Mouse (Mus musculus) testis, adult 2 months (tissue): Measurements from ENCODE around the gene Adgrl2. TPM values are rescaled to one million over a fixed set of nuclear protein-coding genes. Genes with fewer than 3 reads are reported as not detected.

Source experiments
- H3K27ac ChIP-seq: fragments of 200-500 bp; 2 replicates; pipeline ENCODE4 v1.5.1; 2012; ENCODE audit warnings: low read depth, low read length; ENCODE audit not compliant: control insufficient read depth, insufficient read depth
- H3K27me3 ChIP-seq: fragments of 200-500 bp; 2 replicates; pipeline ENCODE4 v1.6.1; 2012; ENCODE audit warnings: mild to moderate bottlenecking, low read length, moderate library complexity; ENCODE audit not compliant: control insufficient read depth, insufficient read depth
- H3K36me3 ChIP-seq: fragments of 200-500 bp; 2 replicates; pipeline ENCODE4 v1.6.1; 2012; ENCODE audit warnings: mild to moderate bottlenecking, low read length; ENCODE audit not compliant: control insufficient read depth, insufficient read depth
- H3K4me1 ChIP-seq: fragments of 200-500 bp; 2 replicates; pipeline ENCODE4 v1.6.1; 2012; ENCODE audit warnings: low read length; ENCODE audit not compliant: control insufficient read depth, insufficient read depth
- H3K4me3 ChIP-seq: fragments of 200-500 bp; 2 replicates; pipeline ENCODE4 v1.5.1; 2012; ENCODE audit warnings: low read depth, mild to moderate bottlenecking, low read length, moderate library complexity, mixed read lengths; ENCODE audit not compliant: control insufficient read depth
- CTCF ChIP-seq: fragments of 200-500 bp; IDR thresholded peaks from 2 replicates; pipeline ENCODE4 v1.5.1; 2012; ENCODE audit warnings: low read depth, mild to moderate bottlenecking, inconsistent platforms, low read length, moderate library complexity; ENCODE audit not compliant: control insufficient read depth, insufficient read depth, insufficient replicate concordance
- POLR2A ChIP-seq: fragments of 200-500 bp; IDR thresholded peaks from 2 replicates; pipeline ENCODE4 v1.6.1; 2012; ENCODE audit warnings: low read depth, mild to moderate bottlenecking, inconsistent platforms, low read length, moderate library complexity; ENCODE audit not compliant: control insufficient read depth
- polyA plus RNA-seq: library from polyadenylated mRNA; depleted of rRNA; stranded (reverse); fragments of >200 nt; gene quantifications from 2 replicates; pipeline ENCODE4 v1.2.3, GENCODE M21; 2012; rRNA removed

The Adgrl2 gene
- polyA plus RNA-seq, result 12.9 and 13.2 TPM in 2 replicates

DNA sequence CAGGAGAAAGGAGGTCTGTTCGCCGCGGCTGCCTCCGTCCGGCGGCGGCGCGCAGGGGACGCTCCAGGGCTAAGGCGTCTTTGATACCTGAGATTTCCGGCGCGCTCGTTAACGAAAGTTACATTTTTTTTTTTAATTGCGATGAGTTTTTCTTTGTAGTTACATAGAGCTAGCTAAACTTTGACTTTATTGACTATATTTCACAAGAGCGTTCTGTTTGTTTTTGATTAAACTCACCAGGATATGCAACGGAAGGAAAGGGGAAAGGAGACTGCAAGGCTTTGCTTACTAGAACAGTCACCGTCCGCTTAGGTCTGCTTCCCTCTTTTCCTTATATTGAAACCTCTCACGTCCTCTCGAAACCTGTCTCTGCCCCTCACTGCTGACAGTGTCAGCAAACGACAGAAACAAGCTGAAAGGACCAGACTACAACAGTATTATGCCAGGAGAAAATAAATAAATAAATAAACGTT is at the start of gene Adgrl2:
TSS of gene Adgrl2 (minus strand) at position 25 of the 473 bp plus-strand sequence.
- Histone ChIP-seq H3K4me3 (peak within 1 kb of the TSS; percentile 84), H3K36me3 (no peaks in the 10 kb centered on the region), H3K27ac (peak within 1 kb of the TSS; percentile 53; the same call in 1 of the 2 replicates), H3K4me1 (peaks cover 33% of the 10 kb centered on the region), H3K27me3 (no peaks in the 10 kb centered on the region)
- TF ChIP-seq POLR2A, result no peak

DNA sequence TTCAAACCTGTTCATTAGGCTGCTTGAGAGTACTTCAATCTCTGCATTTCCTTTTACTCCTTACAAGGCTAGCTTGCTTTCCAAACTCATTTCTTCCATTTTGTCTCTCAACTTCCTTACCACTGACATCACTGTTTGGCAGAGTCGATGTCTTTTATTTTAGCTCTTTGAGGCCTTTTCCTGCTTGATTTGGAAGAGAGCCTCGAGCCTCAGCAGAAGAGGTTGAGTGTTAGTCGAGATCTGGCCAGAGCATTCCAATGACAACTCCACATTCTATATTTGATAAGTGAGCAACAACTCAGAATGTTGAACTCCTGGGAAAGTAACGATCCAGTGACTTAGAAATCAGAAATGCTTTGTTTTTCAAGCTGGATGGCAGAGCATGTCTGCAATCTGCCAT is 48.4 kb upstream of the Adgrl2 start:
- Histone ChIP-seq H3K27me3 (no peaks in the 10 kb centered on the region), H3K4me1 (no peaks in the 10 kb centered on the region), H3K4me3 (no peak overlapping the region), H3K27ac (no peak overlapping the region), H3K36me3 (no peaks in the 10 kb centered on the region)
- no peak for TF ChIP-seq POLR2A
- no peak for TF ChIP-seq CTCF

GRCm38 (mm10) chr3:149019925-149020324 is 29.6 kb upstream of the Adgrl2 start:
- no peak for TF ChIP-seq CTCF
- no peak for TF ChIP-seq POLR2A
- no peaks in the 10 kb centered on the region for H3K4me1 ChIP-seq
- no peaks in the 10 kb centered on the region for H3K27me3 ChIP-seq
- no peaks in the 10 kb centered on the region for H3K36me3 ChIP-seq
- H3K4me3 ChIP-seq, result no peak overlapping the region
- H3K27ac ChIP-seq, result no peak overlapping the region

DNA sequence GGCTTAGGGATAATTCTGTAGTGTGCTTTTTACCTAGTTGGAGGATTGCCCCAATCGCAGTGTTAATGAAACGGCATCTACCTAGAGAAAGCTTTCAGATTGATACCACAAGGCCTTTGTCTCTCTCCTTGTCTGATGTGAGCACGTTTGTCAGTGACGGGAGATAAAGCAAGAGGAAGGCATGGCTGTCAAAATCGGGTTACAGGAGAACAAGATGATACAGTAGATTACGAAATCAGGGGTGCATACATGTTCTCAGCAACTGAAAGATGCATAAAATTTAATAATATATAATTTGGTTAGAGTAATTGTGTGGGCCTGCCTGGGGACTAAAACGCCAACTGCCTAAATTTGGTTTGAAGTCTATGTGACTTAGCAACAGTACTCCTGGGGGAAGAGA is 19.0 kb upstream of the Adgrl2 start:
- no peak overlapping the region for H3K27ac ChIP-seq
- no peaks in the 10 kb centered on the region for H3K27me3 ChIP-seq
- H3K4me1 ChIP-seq, result no peaks in the 10 kb centered on the region
- H3K36me3 ChIP-seq, result no peaks in the 10 kb centered on the region
- TF ChIP-seq POLR2A (no peak), CTCF (no peak)
- H3K4me3 ChIP-seq, result no peak overlapping the region

GRCm38 (mm10) chr3:149008634-149009023 is 18.3 kb upstream of the Adgrl2 start:
- Histone ChIP-seq H3K36me3 (no peaks in the 10 kb centered on the region), H3K4me3 (no peak overlapping the region), H3K27me3 (no peaks in the 10 kb centered on the region), H3K4me1 (no peaks in the 10 kb centered on the region), H3K27ac (no peak overlapping the region)
- no peak for TF ChIP-seq POLR2A
- no peak for TF ChIP-seq CTCF

DNA sequence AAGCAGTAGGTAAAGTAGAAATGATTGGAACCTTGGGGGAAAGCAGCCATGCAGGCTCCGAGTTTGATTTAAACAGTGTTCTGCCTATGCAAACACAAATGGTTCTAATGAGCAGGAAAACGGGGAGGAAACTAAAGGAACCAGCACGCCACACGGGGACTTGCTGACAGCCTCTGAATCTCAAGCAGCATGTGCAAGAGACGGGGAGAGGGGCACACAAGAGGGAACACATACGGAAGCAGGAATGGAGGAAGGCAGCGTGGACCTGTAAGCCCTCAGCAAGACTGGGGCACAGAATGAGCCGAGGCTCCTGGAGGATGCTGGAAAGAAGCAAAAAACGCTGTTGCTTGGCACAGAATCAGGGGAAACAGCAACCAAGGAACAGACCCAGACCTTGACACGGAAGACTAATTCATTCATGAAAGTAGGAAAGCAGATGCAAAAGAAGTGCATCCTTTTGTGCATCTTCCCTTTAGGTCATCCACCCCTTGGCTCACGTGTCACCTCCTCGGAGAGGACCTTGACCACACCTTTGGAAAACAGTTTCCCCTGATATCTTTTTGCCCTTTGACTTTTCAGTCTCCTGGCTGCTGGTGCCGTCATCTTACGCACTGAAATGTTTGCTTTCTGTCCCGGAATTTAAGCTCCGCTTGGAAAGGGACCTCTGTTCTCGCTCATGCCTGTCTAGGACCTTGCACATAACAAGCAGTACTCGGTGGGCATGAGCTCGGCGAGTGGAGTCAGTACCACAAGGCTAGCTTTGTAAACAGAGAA is 17.7 kb upstream of the Adgrl2 start:
- Histone ChIP-seq H3K4me1 (no peaks in the 10 kb centered on the region), H3K4me3 (no peak overlapping the region), H3K27me3 (no peaks in the 10 kb centered on the region), H3K36me3 (no peaks in the 10 kb centered on the region), H3K27ac (no peak overlapping the region)
- TF ChIP-seq POLR2A, result no peak
- TF ChIP-seq CTCF, result no peak

GRCm38 (mm10) chr3:149001364-149001763 is 11.0 kb upstream of the Adgrl2 start:
- TF ChIP-seq POLR2A (no peak), CTCF (no peak)

More at GRCm38 (mm10) chr3:149001364-149001763, 11.0 kb upstream of the Adgrl2 start:
- Histone ChIP-seq H3K27ac (no peak overlapping the region), H3K36me3 (no peaks in the 10 kb centered on the region), H3K4me3 (no peak overlapping the region), H3K4me1 (no peaks in the 10 kb centered on the region), H3K27me3 (no peaks in the 10 kb centered on the region)
